Mouse (Mus musculus) thymus, postnatal 10 days (tissue): ENCODE results near the gene Josd2.

Source experiments
- DNase-seq, 2 experiments: peaks; one replicate each; pipeline ENCODE4 v3.0.0; 2021; ENCODE audit warnings: low spot score in 2 of 2

The Josd2 gene

DNA sequence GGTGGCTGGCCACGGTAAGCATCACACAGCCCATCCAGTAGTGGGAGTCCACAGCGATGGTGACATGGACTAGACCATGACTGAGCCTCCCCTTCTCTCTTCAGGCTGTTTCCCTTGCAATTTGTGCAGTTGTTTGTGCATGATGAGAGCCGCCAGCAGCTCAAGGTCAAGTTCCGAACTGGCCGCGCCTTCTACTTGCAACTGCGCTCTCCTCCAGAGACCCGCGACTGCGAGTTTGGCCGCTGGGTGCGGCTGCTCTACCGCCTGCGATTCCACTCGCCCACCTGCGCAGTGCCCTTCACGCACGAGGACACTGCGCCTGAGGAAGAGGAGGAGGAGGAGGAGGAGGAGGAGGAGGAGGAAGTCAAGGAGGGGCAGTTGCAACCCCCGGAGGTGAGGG is 32.3 kb downstream of the Josd2 start:
- DNase-seq = no peak

DNA sequence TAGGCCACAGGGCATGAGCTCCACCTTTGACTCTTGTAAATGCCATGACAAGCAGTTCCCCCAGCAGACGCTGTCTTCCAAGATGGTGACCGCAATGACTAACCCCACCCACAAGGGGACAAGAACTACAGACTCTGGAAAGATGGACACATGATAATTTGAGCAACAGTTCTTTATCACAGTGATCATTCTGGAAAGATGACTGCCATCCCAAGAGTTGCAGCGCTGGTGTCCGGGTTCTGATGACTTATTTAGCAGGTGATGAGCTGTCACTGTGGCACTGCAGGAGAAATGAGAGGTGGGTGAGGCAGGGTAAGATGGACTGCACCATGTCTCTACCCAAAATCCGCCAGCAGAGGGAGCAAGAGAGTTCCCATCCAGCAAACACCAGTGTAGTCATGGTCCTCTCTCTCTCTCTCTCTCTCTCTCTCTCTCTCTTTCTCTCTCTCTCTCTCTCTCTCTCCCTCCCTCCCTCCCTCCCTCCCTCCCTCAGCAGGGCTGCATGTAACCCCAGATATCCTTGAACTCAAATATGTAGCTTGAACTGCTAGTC is 33.9 kb downstream of the Josd2 start:
- DNase-seq = peak; percentile 49 to 83

DNA sequence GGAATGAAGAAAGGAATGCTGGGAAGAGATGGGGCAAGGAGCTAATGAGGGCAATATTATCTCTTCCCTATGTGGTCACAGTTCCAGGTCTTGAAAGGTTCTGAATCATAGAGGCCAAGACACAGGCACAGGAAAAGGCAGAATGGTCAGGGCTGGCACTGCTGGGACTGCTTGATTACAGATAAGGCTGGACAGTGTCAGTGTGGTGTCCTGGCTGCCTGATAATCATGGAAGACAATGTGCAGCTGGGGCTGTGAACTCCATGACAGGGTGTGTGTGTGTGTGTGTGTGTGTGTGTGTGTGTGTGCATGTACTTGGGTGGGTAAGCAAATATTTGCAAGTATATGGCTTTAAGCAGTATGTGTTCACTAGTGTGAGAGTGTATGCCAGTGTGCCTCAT is 39.7 kb downstream of the Josd2 start:
- DNase-seq = no peak

DNA sequence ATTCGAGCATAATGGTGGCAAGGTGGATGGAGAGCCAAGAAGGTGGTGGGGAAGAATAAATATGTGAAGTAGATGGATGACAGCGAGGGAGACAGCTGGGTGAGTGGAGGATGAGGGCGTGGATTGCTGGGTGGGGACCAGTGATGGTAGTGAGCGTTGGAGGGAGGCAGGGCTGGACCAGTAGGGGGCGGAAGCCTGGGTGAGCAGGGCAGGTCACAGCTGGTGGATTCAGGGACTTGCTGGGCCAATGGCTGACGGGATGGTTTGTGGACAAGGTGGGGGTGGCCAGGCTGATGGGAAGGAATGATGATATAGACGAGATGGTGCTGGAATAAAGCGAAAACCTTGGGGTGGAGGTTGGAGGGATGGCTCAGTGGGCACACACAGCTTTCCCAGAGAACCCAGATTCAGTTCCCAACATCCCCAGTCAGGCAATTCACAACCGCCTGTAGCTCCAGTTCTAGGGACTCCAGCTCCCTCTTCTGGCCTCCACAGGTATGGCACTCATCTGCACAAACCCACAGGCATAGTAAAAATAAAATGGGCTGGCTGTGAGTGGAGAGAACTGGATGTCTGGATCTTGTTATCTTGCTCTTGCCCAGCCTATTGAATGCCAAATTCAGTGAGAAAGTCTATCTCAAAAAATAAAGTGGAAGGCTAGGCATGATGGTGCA is 51.6 kb downstream of the Josd2 start:
- no peak for DNase-seq

DNA sequence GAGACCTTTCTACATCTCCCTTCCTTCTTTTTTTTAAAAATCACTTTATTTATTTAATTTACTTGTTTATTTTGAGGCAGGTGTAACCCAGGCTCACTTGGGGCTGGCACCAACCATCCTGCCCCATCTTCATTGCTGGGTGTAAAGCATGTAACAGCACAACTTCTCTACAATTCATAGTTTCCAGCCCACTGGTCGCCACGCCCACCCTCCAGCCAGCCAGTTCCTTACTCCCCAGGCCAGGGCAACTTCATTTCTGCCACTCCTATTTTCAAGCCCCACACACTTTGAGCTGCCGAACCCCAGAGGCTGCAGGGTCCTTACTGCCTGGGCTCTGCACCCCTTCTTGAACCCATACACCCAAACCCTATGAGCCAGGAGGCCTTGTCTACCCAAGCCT is 53.2 kb downstream of the Josd2 start:
- no peak for DNase-seq
